Mouse (Mus musculus) hindbrain, embryonic 14.5 days (tissue): ENCODE data around the gene Olfr93. TPM values are rescaled to one million over a fixed set of nuclear protein-coding genes. Genes with fewer than 3 reads are reported as not detected.
"Not testable (repeated sequence)": the region's sequence is repeated elsewhere in the genome, so short reads cannot be mapped to it uniquely, and the experiment has no call there.

ENCODE experiments used
- ATAC-seq: fragments of 200-750 bp; cut with Nextera tagmentation; 2 replicates; pipeline ENCODE4 v1.8.0; 2017; ENCODE audit warnings: moderate number of reproducible peaks, mild to moderate bottlenecking, moderate TSS enrichment, moderate library complexity; ENCODE audit not compliant: low FRiP score
- DNase-seq: peaks from one replicate; pipeline ENCODE4 v3.0.0-alpha.2; 2015; ENCODE audit warnings: low spot score
- H3K27ac ChIP-seq: fragments of 300-500 bp; sonication (generic); 2 replicates; pipeline ENCODE4 v1.5.1; 2014; ENCODE audit warnings: mild to moderate bottlenecking, moderate library complexity
- H3K27me3 ChIP-seq: fragments of 300-500 bp; sonication (generic); 2 replicates; pipeline ENCODE4 v1.6.1; 2014; ENCODE audit warnings: mild to moderate bottlenecking, low read length, mixed read lengths; ENCODE audit not compliant: control insufficient read depth, insufficient read depth
- H3K36me3 ChIP-seq: fragments of 300-500 bp; sonication (generic); replicated peaks from 2 replicates; pipeline ENCODE4 v1.6.1; 2014; ENCODE audit not compliant: control insufficient read depth, insufficient read depth
- H3K4me1 ChIP-seq: fragments of 300-500 bp; sonication (generic); replicated peaks from 2 replicates; pipeline ENCODE4 v1.6.1; 2014; ENCODE audit warnings: antibody characterized with exemption, low read length, mixed read lengths; ENCODE audit not compliant: control insufficient read depth, insufficient read depth
- H3K4me2 ChIP-seq: fragments of 300-500 bp; sonication (generic); replicated peaks from 2 replicates; pipeline ENCODE4 v1.6.1; 2014; ENCODE audit warnings: mild to moderate bottlenecking, moderate library complexity
- H3K4me3 ChIP-seq: fragments of 300-500 bp; sonication (generic); replicated peaks from 2 replicates; pipeline ENCODE4 v1.5.1; 2014; ENCODE audit warnings: mild to moderate bottlenecking, low read length
- H3K9ac ChIP-seq: fragments of 300-500 bp; sonication (generic); 2 replicates; pipeline ENCODE4 v1.6.1; 2014
- H3K9me3 ChIP-seq: fragments of 300-500 bp; sonication (generic); 2 replicates; pipeline ENCODE4 v1.6.1; 2016; ENCODE audit warnings: low read length; ENCODE audit not compliant: control insufficient read depth
- WGBS: fragments of 180-500 bp; shearing (Covaris S2); extraction: QIAGEN DNeasy Blood & Tissue Kit; methylation state at CpG from one replicate; pipeline ENCODE4 v1.1.7; 2014; 5-methylcytosine and 5-hydroxymethylcytosine counted together
- polyA plus RNA-seq: library from polyadenylated mRNA; unstranded; fragments of >200 nt; fragmentation: Nextera tagmentation; extraction: Ambion mirVana; gene quantifications from 2 replicates; pipeline ENCODE4 v1.2.1, GENCODE M21; 2014

The Olfr93 gene
- polyA plus RNA-seq, 1 experiment from 2014 or later: not detected

GRCm38 (mm10) chr17:37185474-37185873 lies 24.2 kb upstream of the Olfr93 start:
- ATAC-seq (no peak), DNase-seq (no peak)
- no peaks in the 10 kb centered on the region for H3K27me3 ChIP-seq
- no peak overlapping the region for H3K27ac ChIP-seq
- H3K4me2 ChIP-seq: no peak overlapping the region
- 60% methylated on average over 6 of the region's 6 CpGs for WGBS
- H3K4me3 ChIP-seq: no peak overlapping the region
- no peaks in the 10 kb centered on the region for H3K36me3 ChIP-seq
- no peaks in the 10 kb centered on the region for H3K4me1 ChIP-seq
- no peak overlapping the region for H3K9ac ChIP-seq
- H3K9me3 ChIP-seq: no peaks in the 10 kb centered on the region

- H3K4me3 ChIP-seq, H3K27me3 ChIP-seq, H3K27ac ChIP-seq, ATAC-seq, H3K36me3 ChIP-seq, H3K9ac ChIP-seq, H3K4me1 ChIP-seq, H3K9me3 ChIP-seq, H3K4me2 ChIP-seq, DNase-seq: not testable (repeated sequence)
- 80% methylated on average over 4 of the region's 4 CpGs for WGBS
Measured at GRCm38 (mm10) chr17:37131366-37131765, 29.9 kb downstream of the Olfr93 start.

GRCm38 (mm10) chr17:37119988-37120387 lies 41.3 kb downstream of the Olfr93 start, which contains the start of gene Olfr92:
TSS of gene Olfr92 (minus strand) at chr17:37120088.
- no peak within 1 kb of the TSS for H3K9ac ChIP-seq
- H3K4me2 ChIP-seq: no peak within 1 kb of the TSS
- H3K9me3 ChIP-seq: no peaks in the 10 kb centered on the region
- DNase-seq: no peak
- no peak within 1 kb of the TSS for H3K27ac ChIP-seq
- no peaks in the 10 kb centered on the region for H3K36me3 ChIP-seq
- H3K4me3 ChIP-seq: no peak within 1 kb of the TSS
- ATAC-seq: no peak
- H3K27me3 ChIP-seq: no peaks in the 10 kb centered on the region
- WGBS: 94% methylated on average over 2 of the region's 2 CpGs
- no peaks in the 10 kb centered on the region for H3K4me1 ChIP-seq

GRCm38 (mm10) chr17:37098178-37098577 lies 63.1 kb downstream of the Olfr93 start, which contains the start of gene Olfr91:
TSS of gene Olfr91 (minus strand) at chr17:37098278.
- Histone ChIP-seq H3K9ac (no peak within 1 kb of the TSS), H3K4me2 (no peak within 1 kb of the TSS), H3K4me1 (no peaks in the 10 kb centered on the region), H3K4me3 (no peak within 1 kb of the TSS), H3K27me3 (no peaks in the 10 kb centered on the region), H3K9me3 (no peaks in the 10 kb centered on the region), H3K27ac (no peak within 1 kb of the TSS), H3K36me3 (no peaks in the 10 kb centered on the region)
- DNase-seq (no peak), ATAC-seq (no peak)
- 87% methylated on average over 1 of the region's 1 CpGs for WGBS

GRCm38 (mm10) chr17:37093289-37093688 lies 68.0 kb downstream of the Olfr93 start:
- 77% methylated on average over 5 of the region's 5 CpGs for WGBS

GRCm38 (mm10) chr17:37092198-37092597 lies 69.1 kb downstream of the Olfr93 start:
- H3K4me2 ChIP-seq: no peak overlapping the region
- no peak for DNase-seq
- 86% methylated on average over 1 of the region's 1 CpGs for WGBS
- H3K27me3 ChIP-seq: no peaks in the 10 kb centered on the region
- H3K4me1 ChIP-seq: no peaks in the 10 kb centered on the region
- ATAC-seq: no peak
- H3K9me3 ChIP-seq: no peaks in the 10 kb centered on the region
- H3K9ac ChIP-seq: no peak overlapping the region
- no peak overlapping the region for H3K27ac ChIP-seq
- H3K36me3 ChIP-seq: no peaks in the 10 kb centered on the region
- no peak overlapping the region for H3K4me3 ChIP-seq

More at GRCm38 (mm10) chr17:37093289-37093688, 68.0 kb downstream of the Olfr93 start:
- no peak overlapping the region for H3K27ac ChIP-seq
- H3K4me3 ChIP-seq: no peak overlapping the region
- no peaks in the 10 kb centered on the region for H3K9me3 ChIP-seq
- no peak overlapping the region for H3K4me2 ChIP-seq
- no peaks in the 10 kb centered on the region for H3K4me1 ChIP-seq
- H3K27me3 ChIP-seq: no peaks in the 10 kb centered on the region
- DNase-seq (no peak), ATAC-seq (no peak)
- H3K9ac ChIP-seq: no peak overlapping the region
- no peaks in the 10 kb centered on the region for H3K36me3 ChIP-seq

Other genes starting within 250 kb of the Olfr93 start
- gene Rnf39, start 218.6 kb downstream of the Olfr93 start, polyA plus RNA-seq: 0.90 and 1.3 TPM in 2 replicates
- gene Ppp1r11, start 209.8 kb downstream of the Olfr93 start, polyA plus RNA-seq: 170 and 191 TPM in 2 replicates
- gene Znrd1, start 202.9 kb downstream of the Olfr93 start, polyA plus RNA-seq: 50.4 and 55.7 TPM in 2 replicates
- 3.4 and 5.1 TPM in 2 replicates for gene Znrd1as, start 202.9 kb downstream of the Olfr93 start, polyA plus RNA-seq
- 0.47 TPM in 1 of 2 replicates, not detected in the other for gene 2410137M14Rik, start 180.3 kb downstream of the Olfr93 start, polyA plus RNA-seq
- gene H2-M5, start 172.0 kb downstream of the Olfr93 start, polyA plus RNA-seq: 0.64 and 1.0 TPM in 2 replicates
- gene Zfp57, start 160.3 kb downstream of the Olfr93 start, polyA plus RNA-seq: 225 and 236 TPM in 2 replicates
- 2.2 and 3.1 TPM in 2 replicates for gene Mog, start 138.1 kb downstream of the Olfr93 start, polyA plus RNA-seq
- gene Gabbr1, start 115.5 kb downstream of the Olfr93 start, polyA plus RNA-seq: 114 and 117 TPM in 2 replicates
- not detected in 2 replicates for gene Olfr90, start 73.0 kb downstream of the Olfr93 start, polyA plus RNA-seq
- gene Olfr91, start 63.2 kb downstream of the Olfr93 start, polyA plus RNA-seq: not detected in 2 replicates
- gene Olfr92, start 41.4 kb downstream of the Olfr93 start, polyA plus RNA-seq: not detected in 2 replicates
- not detected in 2 replicates for gene Ubd, start 32.4 kb upstream of the Olfr93 start, polyA plus RNA-seq
- gene Olfr94, start 39.5 kb upstream of the Olfr93 start, polyA plus RNA-seq: 0.21 TPM in 1 of 2 replicates, not detected in the other
- not detected in 2 replicates for gene Olfr95, start 51.6 kb upstream of the Olfr93 start, polyA plus RNA-seq
- not detected in 2 replicates for gene Olfr96, start 58.7 kb upstream of the Olfr93 start, polyA plus RNA-seq
- not detected in 2 replicates for gene Olfr97, start 75.8 kb upstream of the Olfr93 start, polyA plus RNA-seq
- gene Olfr98, start 102.3 kb upstream of the Olfr93 start, polyA plus RNA-seq: not detected in 2 replicates
- 0.90 and 1.8 TPM in 2 replicates for gene H2-M3, start 108.7 kb upstream of the Olfr93 start, polyA plus RNA-seq
- not detected in 2 replicates for gene Olfr99, start 122.0 kb upstream of the Olfr93 start, polyA plus RNA-seq
- gene Olfr101, start 142.8 kb upstream of the Olfr93 start, polyA plus RNA-seq: not detected in 2 replicates
- not detected in 2 replicates for gene Olfr102, start 155.6 kb upstream of the Olfr93 start, polyA plus RNA-seq
- not detected in 2 replicates for gene Olfr103, start 178.2 kb upstream of the Olfr93 start, polyA plus RNA-seq
- not detected in 2 replicates for gene Olfr104-ps, start 198.1 kb upstream of the Olfr93 start, polyA plus RNA-seq
- gene Olfr105-ps, start 217.5 kb upstream of the Olfr93 start, polyA plus RNA-seq: not detected in 2 replicates
- gene Olfr106-ps, start 228.9 kb upstream of the Olfr93 start, polyA plus RNA-seq: not detected in 2 replicates
- gene Olfr107, start 237.7 kb upstream of the Olfr93 start, polyA plus RNA-seq: not detected in 2 replicates